Mouse (Mus musculus): Measurements from ENCODE around the gene Atf7ip.

DNA sequence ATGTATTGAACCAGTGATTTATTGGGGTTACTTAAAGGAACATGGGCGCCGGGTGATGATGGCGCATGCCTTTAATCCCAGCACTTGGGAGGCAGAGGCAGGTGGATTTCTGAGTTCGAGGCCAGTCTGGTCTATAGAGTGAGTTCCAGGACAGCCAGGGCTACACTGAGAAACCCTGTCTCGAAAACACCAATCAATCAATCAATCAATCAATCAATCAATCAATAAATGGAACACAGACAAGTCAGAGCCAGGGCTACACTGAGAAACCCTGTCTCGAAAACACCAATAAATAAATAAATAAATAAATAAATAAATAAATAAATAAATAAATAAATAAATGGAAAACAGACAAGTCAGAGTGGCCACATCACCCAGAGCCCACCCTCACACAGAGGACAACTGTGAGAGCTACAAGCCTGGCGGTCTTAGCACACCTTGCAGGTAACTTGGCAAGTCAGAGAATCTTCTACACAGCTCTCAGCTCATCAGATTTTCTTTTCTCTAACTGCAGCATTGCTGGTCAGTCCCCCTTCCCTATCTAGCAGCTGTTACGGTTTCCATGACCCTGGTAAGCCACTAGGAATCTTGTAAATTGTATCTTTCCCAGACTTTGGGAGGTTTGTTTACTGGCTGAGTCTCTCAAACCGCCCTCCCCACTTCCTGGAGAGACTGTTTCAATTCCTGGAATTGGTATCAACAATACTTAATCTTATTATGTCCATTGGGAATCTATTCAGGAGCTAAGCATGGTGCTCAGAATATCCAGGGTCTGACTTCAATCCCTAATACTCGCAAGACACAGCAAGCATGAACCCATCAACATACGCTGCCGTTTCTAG is 11.8 kb upstream of the Atf7ip start:
- TF ChIP-seq CTCF (IDR thresholded peaks at IDR 0.05; ENCODE audit: low read depth, low read length) (no peak), POLR2A (IDR thresholded peaks at IDR 0.05; ENCODE audit: insufficient read depth, low read length) (no peak), EP300 (IDR thresholded peaks at IDR 0.05; ENCODE audit: insufficient read depth, low read depth, low read length) (no peak)
